Mouse (Mus musculus): ENCODE results near the gene Cers5. TPM values are rescaled to one million over a fixed set of nuclear protein-coding genes. Genes with fewer than 3 reads are reported as not detected.
"Not testable (repeated sequence)": the region's sequence is repeated elsewhere in the genome, so short reads cannot be mapped to it uniquely, and the experiment has no call there.

The Cers5 gene
- 42.5 and 44.5 TPM in 2 replicates for polyA plus RNA-seq (2012; rRNA removed)

- H3K4me3 ChIP-seq (ENCODE audit: insufficient read depth, low read length) = peak within 1 kb of the TSS; percentile 52
- not testable (repeated sequence) for H3K4me1 ChIP-seq (ENCODE audit: control insufficient read depth, insufficient read depth, low read length)
- peak within 1 kb of the TSS; percentile 79 for H3K27ac ChIP-seq (ENCODE audit: insufficient read depth, low read length)
Observed at GRCm38 (mm10) chr15:99772881-99772924, at the start of gene Cers5. Cers5 (minus strand) TSS chr15:99772885.

DNA sequence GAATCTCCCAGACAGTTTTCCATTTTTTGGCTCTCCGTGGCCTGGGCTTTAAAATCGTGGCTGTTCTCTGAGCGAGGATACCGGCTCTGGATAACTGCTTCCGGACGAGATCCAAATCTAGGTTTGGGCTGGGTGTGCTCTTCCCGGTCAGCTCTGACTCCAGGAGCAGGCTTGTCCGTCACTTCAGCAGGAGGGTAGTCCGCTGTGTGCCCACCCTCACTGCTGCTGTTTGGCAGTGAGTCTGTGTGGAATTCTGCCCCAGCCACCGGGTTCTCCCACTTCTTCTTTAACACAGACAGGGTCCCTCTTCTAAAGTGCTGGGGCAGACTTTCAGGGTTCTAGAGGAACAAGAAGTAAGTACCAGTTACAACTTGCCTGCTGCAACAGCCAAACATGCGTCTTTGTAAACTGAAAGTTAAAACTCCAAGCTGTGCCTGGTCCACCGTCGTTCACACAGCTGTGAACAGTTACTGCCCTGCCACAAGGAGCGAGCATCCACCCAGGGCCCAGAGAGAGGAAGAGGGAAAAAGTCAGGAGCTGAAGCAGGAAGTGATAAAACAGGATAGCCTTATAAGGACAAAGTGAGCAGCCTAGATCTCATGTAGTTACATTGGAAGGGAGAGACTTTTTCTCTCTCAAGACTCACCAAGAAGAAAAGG, 47.1 kb upstream of the Cers5 start:
- TF ChIP-seq CTCF (IDR thresholded peaks at IDR 0.05; ENCODE audit: extremely low read depth, insufficient read depth, low read length) (no peak), POLR2A (IDR thresholded peaks at IDR 0.05; ENCODE audit: extremely low read depth, insufficient read depth, low read length) (0 out of 2 replicates have a peak, but pooled peaks have one; percentile 20)
- H3K27ac ChIP-seq (ENCODE audit: insufficient read depth, low read length) = peak overlapping the region; percentile 3; the same call in 1 of the 2 replicates
- H3K4me1 ChIP-seq (ENCODE audit: control insufficient read depth, insufficient read depth, low read length) = no peaks in the 10 kb centered on the region
- H3K4me3 ChIP-seq (ENCODE audit: insufficient read depth, low read length) = peak overlapping the region; percentile 12

DNA sequence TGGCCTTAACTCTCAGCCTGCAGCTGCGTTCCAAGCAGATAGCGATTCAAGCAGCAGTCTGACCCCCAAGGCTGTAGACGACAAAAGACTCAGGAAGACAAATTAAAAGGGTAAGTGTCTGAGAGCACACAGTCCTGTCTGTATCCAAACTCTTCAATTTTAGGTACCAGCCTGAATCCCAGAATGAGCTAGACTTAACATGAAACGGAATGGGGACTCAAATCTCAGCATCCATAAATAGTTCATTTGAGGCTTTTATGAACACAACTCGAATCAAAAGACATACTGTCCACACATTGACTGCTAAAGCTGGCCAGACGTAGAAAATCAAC, 46.4 kb upstream of the Cers5 start:
- Histone ChIP-seq H3K27ac (ENCODE audit: insufficient read depth, low read length) (peak overlapping the region; percentile 20; the same call in 1 of the 2 replicates), H3K4me3 (ENCODE audit: insufficient read depth, low read length) (peak overlapping the region; percentile 12; the same call in 1 of the 2 replicates), H3K4me1 (ENCODE audit: control insufficient read depth, insufficient read depth, low read length) (no peaks in the 10 kb centered on the region)
- TF ChIP-seq POLR2A (IDR thresholded peaks at IDR 0.05; ENCODE audit: extremely low read depth, insufficient read depth, low read length) (no peak), CTCF (IDR thresholded peaks at IDR 0.05; ENCODE audit: extremely low read depth, insufficient read depth, low read length) (no peak)

GRCm38 (mm10) chr15:99818321-99819108, 45.8 kb upstream of the Cers5 start:
- Histone ChIP-seq H3K4me3 (ENCODE audit: insufficient read depth, low read length) (peak overlapping the region; percentile 12; the same call in 1 of the 2 replicates), H3K4me1 (ENCODE audit: control insufficient read depth, insufficient read depth, low read length) (no peaks in the 10 kb centered on the region), H3K27ac (ENCODE audit: insufficient read depth, low read length) (peak overlapping the region; percentile 20)
- TF ChIP-seq CTCF (IDR thresholded peaks at IDR 0.05; ENCODE audit: extremely low read depth, insufficient read depth, low read length) (no peak), POLR2A (IDR thresholded peaks at IDR 0.05; ENCODE audit: extremely low read depth, insufficient read depth, low read length) (no peak)

DNA sequence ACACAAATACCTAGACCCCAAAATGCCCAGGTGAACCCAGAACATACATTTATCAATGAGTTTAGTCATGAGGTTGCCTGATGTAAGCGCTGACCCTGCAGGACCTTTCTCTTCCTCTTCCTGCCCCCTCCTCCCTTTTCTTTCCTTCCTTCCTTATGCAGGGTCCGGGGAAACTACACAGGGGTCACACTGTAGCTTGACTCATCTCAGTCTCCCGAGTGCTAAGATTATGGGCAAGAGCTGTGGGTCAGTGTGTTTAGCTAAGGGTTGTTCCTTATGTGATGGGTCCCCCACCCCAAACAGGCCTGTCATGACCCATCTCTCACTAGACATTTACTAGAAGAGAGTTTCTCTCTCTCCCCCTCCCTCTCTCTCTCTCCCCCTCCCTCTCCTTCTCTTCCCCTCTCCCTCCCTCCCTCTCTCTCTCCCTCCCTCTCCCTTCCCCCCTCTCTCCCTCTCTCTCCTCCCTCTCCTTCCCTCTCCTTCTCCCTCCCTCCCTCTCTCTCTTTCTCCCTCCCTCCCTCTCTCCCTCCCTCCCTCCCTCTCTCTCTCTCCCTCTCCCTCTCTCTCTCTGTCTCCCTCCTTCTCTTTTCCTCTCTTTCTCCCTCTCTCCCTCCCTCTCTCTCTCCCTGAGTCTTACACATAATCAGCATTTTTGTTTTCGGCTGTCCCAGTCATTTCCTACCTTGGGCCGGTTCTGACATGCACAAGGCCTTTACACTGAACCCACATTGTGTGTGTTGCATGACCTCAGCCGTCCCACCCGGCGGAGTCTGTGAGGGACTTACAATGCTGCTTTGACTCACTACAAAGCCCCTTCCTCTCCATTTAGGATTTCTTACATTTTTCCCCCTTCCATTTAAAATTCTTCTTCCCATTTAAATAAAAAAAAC, 44.9 kb upstream of the Cers5 start:
- TF ChIP-seq CTCF (IDR thresholded peaks at IDR 0.05; ENCODE audit: extremely low read depth, insufficient read depth, low read length) (no peak), POLR2A (IDR thresholded peaks at IDR 0.05; ENCODE audit: extremely low read depth, insufficient read depth, low read length) (no peak)
- Histone ChIP-seq H3K27ac (ENCODE audit: insufficient read depth, low read length) (no peak overlapping the region), H3K4me3 (ENCODE audit: insufficient read depth, low read length) (peak overlapping the region; percentile 12; the same call in 1 of the 2 replicates), H3K4me1 (ENCODE audit: control insufficient read depth, insufficient read depth, low read length) (no peaks in the 10 kb centered on the region)

DNA sequence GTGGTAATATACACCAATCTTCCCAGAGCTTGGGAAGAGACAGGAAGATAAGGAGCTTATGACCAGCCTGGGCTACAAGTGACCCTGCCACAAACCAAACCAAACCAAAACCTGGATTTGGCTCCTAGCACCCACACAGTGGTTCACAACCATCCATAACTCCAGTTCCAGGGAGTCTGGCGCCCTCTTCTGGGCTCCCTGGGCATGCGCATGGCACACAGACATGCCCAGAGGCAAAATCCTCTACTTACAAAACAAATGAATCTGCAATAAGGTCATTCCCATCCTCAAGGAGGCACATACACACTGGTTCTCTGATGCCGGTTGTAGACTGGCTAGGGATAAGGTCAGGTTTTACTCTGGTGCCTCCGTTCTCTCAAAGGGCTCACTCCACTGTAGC, 43.3 kb upstream of the Cers5 start:
- Histone ChIP-seq H3K4me1 (ENCODE audit: control insufficient read depth, insufficient read depth, low read length) (no peaks in the 10 kb centered on the region), H3K27ac (ENCODE audit: insufficient read depth, low read length) (no peak overlapping the region), H3K4me3 (ENCODE audit: insufficient read depth, low read length) (no peak overlapping the region)
- no peak for TF ChIP-seq CTCF (IDR thresholded peaks at IDR 0.05; ENCODE audit: extremely low read depth, insufficient read depth, low read length)
- TF ChIP-seq POLR2A (IDR thresholded peaks at IDR 0.05; ENCODE audit: extremely low read depth, insufficient read depth, low read length) = no peak

DNA sequence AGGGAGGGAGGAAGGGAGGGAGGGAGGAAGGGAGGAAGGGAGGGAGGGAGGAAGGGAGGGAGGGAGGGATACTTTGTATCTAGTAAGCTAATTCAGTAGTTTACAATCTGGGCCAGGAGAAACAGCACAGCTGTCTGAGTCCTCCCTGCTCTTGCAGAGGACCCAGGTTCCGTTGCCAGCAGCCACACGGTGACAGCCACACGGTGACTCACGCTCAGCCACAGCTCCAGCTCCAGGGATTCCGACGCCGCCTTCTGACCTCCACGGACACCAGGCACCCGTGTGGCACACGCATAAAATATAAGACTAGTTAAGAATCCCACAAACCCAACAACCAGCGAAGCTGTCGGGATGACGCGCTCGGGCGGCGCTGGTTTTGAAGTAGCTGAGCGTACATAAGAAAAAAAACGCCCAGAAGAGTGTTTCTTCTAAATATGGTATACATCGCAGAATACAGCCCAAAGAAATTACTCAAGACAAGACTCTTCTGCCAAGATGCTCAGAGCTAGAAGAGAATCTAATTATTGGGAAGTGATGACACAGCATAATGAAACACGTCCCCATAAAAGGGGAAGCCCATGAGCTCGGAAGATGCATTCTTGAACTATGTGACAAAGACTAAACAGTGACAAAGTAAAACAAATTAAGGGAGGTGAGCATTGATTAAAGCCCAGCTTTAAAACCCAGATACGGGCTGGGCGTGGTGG, 42.0 kb upstream of the Cers5 start:
- Histone ChIP-seq H3K4me3 (ENCODE audit: insufficient read depth, low read length) (peak overlapping the region; percentile 29; the same call in 1 of the 2 replicates), H3K4me1 (ENCODE audit: control insufficient read depth, insufficient read depth, low read length) (no peaks in the 10 kb centered on the region), H3K27ac (ENCODE audit: insufficient read depth, low read length) (no peak overlapping the region)
- TF ChIP-seq CTCF (IDR thresholded peaks at IDR 0.05; ENCODE audit: extremely low read depth, insufficient read depth, low read length) = no peak
- TF ChIP-seq POLR2A (IDR thresholded peaks at IDR 0.05; ENCODE audit: extremely low read depth, insufficient read depth, low read length) = no peak

DNA sequence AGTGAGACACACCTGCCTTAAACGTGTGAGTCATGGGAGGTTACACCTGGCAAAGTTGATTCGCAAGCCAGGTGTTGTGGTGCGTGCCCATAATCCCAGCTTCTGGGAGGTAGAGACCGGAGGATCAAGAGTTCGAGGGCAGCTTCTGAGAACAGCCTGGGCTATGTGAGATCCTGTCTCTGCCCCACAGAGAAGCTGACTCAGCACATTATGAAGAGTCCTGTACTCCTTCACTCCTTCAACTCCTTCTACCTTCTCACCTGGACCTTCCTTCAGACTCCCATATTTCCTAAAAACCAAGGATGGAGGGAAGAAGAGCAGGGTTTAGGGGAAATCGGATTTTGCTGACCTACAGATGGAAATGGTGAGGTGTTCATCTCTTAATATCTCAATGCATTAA, 41.0 kb upstream of the Cers5 start:
- no peak for TF ChIP-seq POLR2A (IDR thresholded peaks at IDR 0.05; ENCODE audit: extremely low read depth, insufficient read depth, low read length)
- TF ChIP-seq CTCF (IDR thresholded peaks at IDR 0.05; ENCODE audit: extremely low read depth, insufficient read depth, low read length) = no peak
- H3K4me1 ChIP-seq (ENCODE audit: control insufficient read depth, insufficient read depth, low read length) = no peaks in the 10 kb centered on the region
- H3K27ac ChIP-seq (ENCODE audit: insufficient read depth, low read length) = no peak overlapping the region
- no peak overlapping the region for H3K4me3 ChIP-seq (ENCODE audit: insufficient read depth, low read length)

DNA sequence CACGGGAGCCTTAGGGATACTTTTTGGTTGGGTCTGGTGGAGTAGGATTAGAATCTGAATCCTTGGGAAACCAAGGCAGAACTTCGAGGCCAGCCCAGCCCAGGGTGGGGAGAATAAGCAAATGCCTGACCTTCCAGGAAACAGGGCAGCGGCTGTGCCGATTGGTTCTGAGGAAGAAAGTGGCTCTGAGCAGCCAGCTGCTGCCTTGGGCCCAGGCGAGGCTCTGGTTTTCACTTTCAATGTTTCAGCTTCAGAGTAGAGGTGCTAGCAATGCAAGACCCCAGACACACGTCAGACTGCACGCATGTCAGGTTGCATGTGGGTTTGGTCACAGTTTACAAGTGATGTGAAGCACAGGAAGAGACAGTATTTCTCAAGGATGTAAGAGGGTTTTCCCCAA, 39.4 kb upstream of the Cers5 start:
- Histone ChIP-seq H3K4me1 (ENCODE audit: control insufficient read depth, insufficient read depth, low read length) (no peaks in the 10 kb centered on the region; the same call in 1 of the 2 replicates), H3K27ac (ENCODE audit: insufficient read depth, low read length) (no peak overlapping the region), H3K4me3 (ENCODE audit: insufficient read depth, low read length) (no peak overlapping the region)
- TF ChIP-seq POLR2A (IDR thresholded peaks at IDR 0.05; ENCODE audit: extremely low read depth, insufficient read depth, low read length) = no peak
- no peak for TF ChIP-seq CTCF (IDR thresholded peaks at IDR 0.05; ENCODE audit: extremely low read depth, insufficient read depth, low read length)
